Mouse (Mus musculus): ENCODE measurements around the gene Trappc5. TPM values are rescaled to one million over a fixed set of nuclear protein-coding genes. Genes with fewer than 3 reads are reported as not detected.

The Trappc5 gene
- polyA plus RNA-seq, 2 experiments: 11.5 to 13.1 TPM

- TF ChIP-seq CTCF (IDR thresholded peaks at IDR 0.05; ENCODE audit: low read depth) (no peak), EP300 (IDR thresholded peaks at IDR 0.05; ENCODE audit: low read depth) (no peak)
- Histone ChIP-seq H3K36me3 (replicated peaks; ENCODE audit: control insufficient read depth, insufficient read depth, low read depth) (peaks cover 3% of the 10 kb centered on the region), H3K9ac (replicated peaks) (peak overlapping the region; percentile 63), H3K27ac (no peak overlapping the region), H3K4me3 (ENCODE audit: insufficient read depth in 1 of 2, low read depth in 2 of 2, low read length in 2 of 2) (peak overlapping the region; percentile 69 to 89), H3K9me3 (ENCODE audit: control insufficient read depth, low read length) (no peaks in the 10 kb centered on the region), H3K4me2 (ENCODE audit: low read depth) (peak overlapping the region; percentile 83), H3K4me1 (replicated peaks; ENCODE audit: control insufficient read depth in 2 of 2, insufficient read depth in 2 of 2, low read length in 1 of 2) (peaks cover 12 to 16% of the 10 kb centered on the region in 2 experiments; a peak in 3 of 4 replicates), H3K27me3 (ENCODE audit: control insufficient read depth, insufficient read depth, low read length) (no peaks in the 10 kb centered on the region; the same call in 1 of the 2 replicates)
- ATAC-seq (ENCODE audit: insufficient read depth): peak; percentile 51
- DNase-seq (ENCODE audit: low read depth in 3 of 3, low spot score in 3 of 3): peak; percentile 41 to 55 (median 43)
- WGBS (ENCODE audit: insufficient replicate concordance): 2% methylated on average over 8 of the region's 8 CpGs
Measured at GRCm38 (mm10) chr8:3631478-3631875, 44.6 kb upstream of the Trappc5 start.

GRCm38 (mm10) chr8:3645804-3646203 lies 30.3 kb upstream of the Trappc5 start:
- H3K9ac ChIP-seq (replicated peaks): no peak overlapping the region
- peaks cover 0 to 6% of the 10 kb centered on the region in 2 experiments; a peak in 2 of 4 replicates for H3K4me1 ChIP-seq (replicated peaks; ENCODE audit: control insufficient read depth in 2 of 2, insufficient read depth in 2 of 2, low read length in 1 of 2)
- no peak overlapping the region for H3K4me3 ChIP-seq (ENCODE audit: insufficient read depth in 1 of 2, low read depth in 2 of 2, low read length in 2 of 2)
- TF ChIP-seq CTCF (IDR thresholded peaks at IDR 0.05; ENCODE audit: low read depth) (peak; percentile 69), EP300 (IDR thresholded peaks at IDR 0.05; ENCODE audit: low read depth) (no peak)
- 9% methylated on average over 5 of the region's 5 CpGs for WGBS (ENCODE audit: insufficient replicate concordance)
- peak; percentile 73 for ATAC-seq (ENCODE audit: insufficient read depth)
- H3K27me3 ChIP-seq (ENCODE audit: control insufficient read depth, insufficient read depth, low read length): no peaks in the 10 kb centered on the region
- H3K27ac ChIP-seq: no peak overlapping the region
- peaks cover 5% of the 10 kb centered on the region; the same call in 1 of the 2 replicates for H3K36me3 ChIP-seq (replicated peaks; ENCODE audit: control insufficient read depth, insufficient read depth, low read depth)
- DNase-seq (ENCODE audit: low read depth in 3 of 3, low spot score in 3 of 3): peak in 2 of 3 experiments; percentile 47 to 56
- H3K4me2 ChIP-seq (ENCODE audit: low read depth): no peak overlapping the region
- no peaks in the 10 kb centered on the region for H3K9me3 ChIP-seq (ENCODE audit: control insufficient read depth, low read length)

DNA sequence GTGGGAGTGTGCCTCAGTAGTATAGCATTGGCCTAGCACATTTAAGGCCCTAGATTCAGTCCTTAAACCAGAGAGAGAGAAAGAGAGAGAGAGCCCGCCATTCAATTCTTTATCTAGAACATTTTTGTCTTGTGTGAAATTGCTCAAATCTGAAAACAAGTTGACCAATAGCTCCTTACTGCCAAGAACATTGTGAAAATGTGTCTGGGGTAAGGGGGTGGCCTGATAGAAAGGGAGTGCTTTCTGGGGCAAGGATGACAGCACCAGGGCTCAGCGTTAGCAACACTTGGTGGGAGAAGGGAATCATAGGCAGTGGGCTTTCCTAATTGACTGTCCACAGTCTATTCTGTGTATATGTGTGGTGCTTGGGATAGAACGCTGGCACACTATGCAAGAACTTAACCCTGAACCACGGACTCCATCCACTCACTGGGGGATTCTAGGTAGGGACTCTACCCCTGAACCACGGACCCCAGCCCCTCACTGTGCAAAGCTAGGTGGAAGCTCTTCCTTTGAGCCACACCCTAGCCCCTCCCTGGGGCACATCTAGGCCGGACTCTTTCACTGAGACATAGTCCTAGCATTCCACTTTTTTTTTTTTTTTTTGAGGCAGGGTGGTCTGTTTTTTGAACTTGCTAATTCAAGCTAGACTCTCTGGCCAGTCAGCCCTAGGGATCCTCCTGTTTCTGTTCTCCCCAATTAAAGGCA lies 29.1 kb upstream of the Trappc5 start:
- Histone ChIP-seq H3K9me3 (ENCODE audit: control insufficient read depth, low read length) (no peaks in the 10 kb centered on the region), H3K4me3 (ENCODE audit: insufficient read depth in 1 of 2, low read depth in 2 of 2, low read length in 2 of 2) (no peak overlapping the region), H3K4me1 (replicated peaks; ENCODE audit: control insufficient read depth in 2 of 2, insufficient read depth in 2 of 2, low read length in 1 of 2) (peaks cover 0 to 6% of the 10 kb centered on the region in 2 experiments; a peak in 2 of 4 replicates), H3K9ac (replicated peaks) (no peak overlapping the region), H3K27ac (no peak overlapping the region), H3K4me2 (ENCODE audit: low read depth) (no peak overlapping the region), H3K36me3 (replicated peaks; ENCODE audit: control insufficient read depth, insufficient read depth, low read depth) (no peaks in the 10 kb centered on the region), H3K27me3 (ENCODE audit: control insufficient read depth, insufficient read depth, low read length) (no peaks in the 10 kb centered on the region)
- TF ChIP-seq EP300 (IDR thresholded peaks at IDR 0.05; ENCODE audit: low read depth) (no peak), CTCF (IDR thresholded peaks at IDR 0.05; ENCODE audit: low read depth) (no peak)
- no peak for ATAC-seq (ENCODE audit: insufficient read depth)
- 62% methylated on average over 6 of the region's 6 CpGs for WGBS (ENCODE audit: insufficient replicate concordance)
- DNase-seq (ENCODE audit: low read depth in 3 of 3, low spot score in 3 of 3): no peak

GRCm38 (mm10) chr8:3647561-3647960 lies 28.5 kb upstream of the Trappc5 start:
- ATAC-seq (ENCODE audit: insufficient read depth) (no peak), DNase-seq (ENCODE audit: low read depth in 3 of 3, low spot score in 3 of 3) (no peak)
- WGBS (ENCODE audit: insufficient replicate concordance): 67% methylated on average over 4 of the region's 4 CpGs
- H3K4me1 ChIP-seq (replicated peaks; ENCODE audit: control insufficient read depth in 2 of 2, insufficient read depth in 2 of 2, low read length in 1 of 2): peaks cover 0 to 6% of the 10 kb centered on the region in 2 experiments; a peak in 2 of 4 replicates
- no peaks in the 10 kb centered on the region for H3K36me3 ChIP-seq (replicated peaks; ENCODE audit: control insufficient read depth, insufficient read depth, low read depth)
- H3K4me3 ChIP-seq (ENCODE audit: insufficient read depth in 1 of 2, low read depth in 2 of 2, low read length in 2 of 2): no peak overlapping the region
- H3K4me2 ChIP-seq (ENCODE audit: low read depth): no peak overlapping the region
- TF ChIP-seq EP300 (IDR thresholded peaks at IDR 0.05; ENCODE audit: low read depth): no peak
- no peak for TF ChIP-seq CTCF (IDR thresholded peaks at IDR 0.05; ENCODE audit: low read depth)
- no peak overlapping the region for H3K9ac ChIP-seq (replicated peaks)
- H3K27ac ChIP-seq: no peak overlapping the region
- H3K27me3 ChIP-seq (ENCODE audit: control insufficient read depth, insufficient read depth, low read length): no peaks in the 10 kb centered on the region
- H3K9me3 ChIP-seq (ENCODE audit: control insufficient read depth, low read length): no peaks in the 10 kb centered on the region

DNA sequence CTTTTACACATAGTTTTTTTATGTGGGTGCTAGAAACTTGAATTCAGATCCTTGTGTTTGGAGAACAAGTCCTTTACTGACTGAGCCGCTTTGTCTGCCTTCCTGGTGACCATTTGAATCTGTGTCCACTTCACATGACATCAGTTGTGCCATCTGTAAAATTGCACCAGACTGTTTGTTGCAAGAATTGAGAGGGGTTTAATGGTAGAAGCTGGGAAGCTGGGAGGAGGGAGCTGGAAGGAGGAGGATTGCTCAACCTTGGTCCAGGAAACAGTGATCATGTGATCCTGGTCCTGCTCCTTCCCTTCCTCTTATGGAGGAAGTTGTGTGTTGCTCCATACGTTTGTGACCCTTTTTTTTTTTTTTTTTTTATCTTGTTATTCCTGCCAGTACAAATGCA lies 27.8 kb upstream of the Trappc5 start:
- H3K36me3 ChIP-seq (replicated peaks; ENCODE audit: control insufficient read depth, insufficient read depth, low read depth): no peaks in the 10 kb centered on the region
- no peak overlapping the region for H3K4me3 ChIP-seq (ENCODE audit: insufficient read depth in 1 of 2, low read depth in 2 of 2, low read length in 2 of 2)
- H3K27ac ChIP-seq: no peak overlapping the region
- H3K4me1 ChIP-seq (replicated peaks; ENCODE audit: control insufficient read depth in 2 of 2, insufficient read depth in 2 of 2, low read length in 1 of 2): peaks cover 0 to 6% of the 10 kb centered on the region in 2 experiments; a peak in 2 of 4 replicates
- TF ChIP-seq CTCF (IDR thresholded peaks at IDR 0.05; ENCODE audit: low read depth) (no peak), EP300 (IDR thresholded peaks at IDR 0.05; ENCODE audit: low read depth) (no peak)
- no peaks in the 10 kb centered on the region for H3K9me3 ChIP-seq (ENCODE audit: control insufficient read depth, low read length)
- no peak overlapping the region for H3K4me2 ChIP-seq (ENCODE audit: low read depth)
- ATAC-seq (ENCODE audit: insufficient read depth) (no peak), DNase-seq (ENCODE audit: low read depth in 3 of 3, low spot score in 3 of 3) (no peak)
- 39% methylated on average over 2 of the region's 2 CpGs for WGBS (ENCODE audit: insufficient replicate concordance)
- no peak overlapping the region for H3K9ac ChIP-seq (replicated peaks)
- no peaks in the 10 kb centered on the region for H3K27me3 ChIP-seq (ENCODE audit: control insufficient read depth, insufficient read depth, low read length)

Measured in liver, embryonic 14.5 days (tissue).